Mouse (Mus musculus): ENCODE results near the gene Scamp5.

GRCm38 (mm10) chr9:57417341-57417740, 50.5 kb downstream of the Scamp5 start:
- TF ChIP-seq CTCF (IDR thresholded peaks at IDR 0.05): no peak
- no peak for TF ChIP-seq EP300 (IDR thresholded peaks at IDR 0.05)

Data from lung, postnatal 0 days (tissue).